Mouse (Mus musculus) liver, adult (tissue): ENCODE measurements around the gene Cntn5.

Source experiments
- GATA4 ChIP-seq: IDR thresholded peaks from 2 replicates; pipeline ENCODE4 v1.6.1; 2014; ENCODE audit warnings: mild to moderate bottlenecking, low read length; ENCODE audit not compliant: insufficient replicate concordance

Cntn5 gene

DNA sequence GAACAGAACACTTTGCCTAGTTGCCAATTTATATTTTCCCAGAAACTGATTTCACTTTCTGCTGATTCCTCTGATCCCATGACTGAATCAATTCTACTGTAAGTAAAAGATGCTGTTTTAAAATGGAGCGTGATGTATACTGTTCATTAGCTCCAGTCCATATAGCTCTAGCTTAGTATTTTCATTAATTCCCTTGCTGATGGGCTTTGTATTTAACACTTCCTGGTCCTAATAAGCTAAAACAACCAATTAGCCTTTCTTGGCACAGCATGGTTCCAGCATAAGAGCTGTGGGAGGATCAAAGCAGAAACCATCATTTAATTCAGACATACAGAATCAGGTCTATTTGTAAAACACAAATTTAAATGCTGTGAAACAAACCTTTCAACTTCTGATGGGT is 375.5 kb downstream of the Cntn5 start:
- TF ChIP-seq GATA4: no peak

DNA sequence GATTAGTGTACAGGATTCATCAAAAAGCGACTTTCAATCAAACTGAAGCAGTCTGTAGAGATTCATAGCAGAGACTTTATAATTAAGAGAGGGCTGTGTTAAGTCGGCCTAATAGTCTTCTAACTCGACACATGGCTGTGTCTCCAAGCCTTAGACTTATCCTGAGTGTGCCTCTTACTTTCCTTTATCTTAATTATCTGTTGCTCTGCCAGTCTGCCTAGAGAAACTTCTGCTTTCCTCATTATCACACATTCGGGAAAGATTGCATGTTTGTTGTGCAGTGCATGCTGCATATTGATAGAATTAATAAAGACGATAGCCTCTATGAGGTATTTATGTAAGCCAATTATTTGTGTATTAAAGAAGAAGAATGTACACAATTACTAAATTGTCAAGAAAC is 375.9 kb downstream of the Cntn5 start:
- no peak for TF ChIP-seq GATA4

DNA sequence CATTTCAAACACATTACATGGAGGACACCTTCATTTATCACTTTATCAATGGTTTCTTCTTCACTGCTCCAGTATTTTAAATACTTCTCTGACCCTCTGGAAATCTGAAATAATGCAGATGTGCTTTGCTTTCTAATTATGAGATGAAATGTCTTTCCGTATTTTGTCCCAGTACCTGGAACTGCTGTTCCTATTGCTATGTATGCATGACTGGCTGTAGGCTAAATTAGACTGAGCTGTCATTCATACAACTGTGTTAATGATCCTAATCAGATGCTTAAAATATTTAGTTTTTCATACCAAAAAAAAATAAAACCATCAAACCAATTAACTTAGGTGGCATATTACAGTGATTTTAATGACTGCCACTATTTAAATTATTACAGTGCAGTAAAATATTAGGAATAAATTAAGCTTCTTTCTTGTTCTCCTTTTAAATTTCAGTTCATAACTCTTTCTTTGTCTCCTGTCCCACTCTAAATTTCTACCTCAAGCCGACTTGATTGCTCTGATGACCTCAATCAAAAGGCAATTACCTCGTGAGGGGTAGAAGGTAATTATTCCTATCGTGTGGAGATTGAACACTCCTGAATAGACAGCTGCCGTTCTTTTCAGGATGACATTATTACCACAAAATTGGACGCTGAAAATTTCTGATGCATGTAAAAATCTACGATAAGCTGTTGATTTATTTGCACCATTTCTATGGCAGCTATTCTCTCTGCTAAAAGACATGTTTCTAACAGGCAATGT is 378.5 kb downstream of the Cntn5 start:
- TF ChIP-seq GATA4: no peak

DNA sequence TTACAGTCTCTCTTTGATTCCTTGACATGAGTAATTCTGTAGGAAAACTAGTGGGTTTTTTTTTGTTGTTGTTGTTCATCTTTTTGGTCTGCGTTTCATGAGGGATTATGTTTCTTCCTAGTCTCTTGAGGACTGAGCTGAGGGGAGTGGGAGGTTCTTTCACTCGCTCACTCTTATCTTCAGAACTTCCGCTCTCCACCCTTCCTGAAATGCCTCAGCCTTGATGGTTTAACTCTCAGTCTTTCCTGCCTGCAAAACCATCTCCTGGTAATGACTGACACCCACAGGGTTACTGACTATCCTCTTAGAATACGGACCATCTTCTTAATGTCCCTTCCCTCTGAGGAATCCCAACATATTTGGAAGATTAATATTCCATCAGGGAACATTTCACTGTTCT is 382.0 kb downstream of the Cntn5 start:
- no peak for TF ChIP-seq GATA4

DNA sequence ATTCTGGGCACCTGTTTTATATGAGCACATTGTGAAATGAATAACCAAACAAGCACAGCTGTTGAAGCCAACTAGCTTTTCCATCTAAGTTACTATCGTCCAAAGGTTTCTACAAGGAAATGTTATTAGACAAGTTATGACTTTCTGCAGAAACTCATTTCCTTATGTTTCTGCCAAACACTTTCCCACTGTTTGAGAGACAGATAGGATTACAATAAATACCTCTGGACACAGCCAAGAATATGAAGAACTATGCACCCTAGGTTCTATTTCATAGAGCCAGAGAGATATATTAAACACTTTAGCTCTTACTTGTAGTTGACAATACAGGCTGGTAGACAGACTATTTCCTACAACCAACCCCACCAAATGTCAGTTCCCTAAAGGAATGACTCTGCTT is 383.5 kb downstream of the Cntn5 start:
- TF ChIP-seq GATA4: no peak

DNA sequence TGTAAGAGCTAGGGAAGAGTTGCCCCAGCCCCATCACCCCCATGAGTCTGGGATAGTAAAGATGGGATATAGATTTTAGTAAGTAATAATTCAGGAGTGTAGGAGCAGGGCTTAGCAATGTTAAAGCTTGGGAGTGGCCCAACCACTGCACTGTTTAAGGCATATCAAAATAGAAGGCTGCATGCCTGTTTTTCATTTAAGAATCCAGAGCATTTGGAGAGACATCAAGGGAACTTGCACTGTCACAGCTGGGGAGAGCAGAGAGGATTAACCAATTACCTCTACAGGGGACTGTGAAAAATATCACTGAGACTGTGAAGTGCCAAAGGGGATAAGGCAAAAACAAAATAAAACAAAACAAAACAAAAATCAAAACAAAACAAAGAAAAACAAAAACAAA is 412.3 kb downstream of the Cntn5 start:
- TF ChIP-seq GATA4: no peak

DNA sequence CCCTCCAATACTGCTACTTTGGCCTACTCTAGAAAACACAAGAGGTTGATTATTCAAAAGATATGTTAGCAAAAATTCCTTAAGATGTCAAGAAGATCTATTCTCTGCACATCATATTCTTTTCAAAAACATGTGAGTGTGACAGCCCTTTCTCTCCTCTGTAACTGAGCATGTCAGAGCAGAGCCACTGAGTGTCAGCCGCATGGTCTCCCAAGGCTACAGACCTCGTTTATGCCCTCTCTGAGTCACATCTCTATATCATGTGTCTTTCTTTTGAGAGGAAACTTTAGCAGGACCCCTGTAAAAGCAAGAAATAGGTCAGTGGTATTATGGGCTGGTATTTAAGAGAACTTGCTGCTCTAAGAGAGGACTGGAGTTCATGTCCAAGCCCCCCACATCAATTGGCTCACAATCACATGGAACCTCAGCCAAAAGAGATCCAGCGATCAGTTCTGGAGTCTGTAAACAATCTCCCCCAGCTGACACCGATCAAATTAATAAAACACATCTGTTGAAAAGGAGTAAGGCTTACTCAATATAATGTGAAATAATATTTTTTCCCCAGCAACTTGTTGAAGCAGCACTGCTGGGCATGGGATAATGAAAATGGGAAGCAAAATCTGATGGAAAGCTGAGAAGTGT is 433.0 kb downstream of the Cntn5 start:
- TF ChIP-seq GATA4: no peak

DNA sequence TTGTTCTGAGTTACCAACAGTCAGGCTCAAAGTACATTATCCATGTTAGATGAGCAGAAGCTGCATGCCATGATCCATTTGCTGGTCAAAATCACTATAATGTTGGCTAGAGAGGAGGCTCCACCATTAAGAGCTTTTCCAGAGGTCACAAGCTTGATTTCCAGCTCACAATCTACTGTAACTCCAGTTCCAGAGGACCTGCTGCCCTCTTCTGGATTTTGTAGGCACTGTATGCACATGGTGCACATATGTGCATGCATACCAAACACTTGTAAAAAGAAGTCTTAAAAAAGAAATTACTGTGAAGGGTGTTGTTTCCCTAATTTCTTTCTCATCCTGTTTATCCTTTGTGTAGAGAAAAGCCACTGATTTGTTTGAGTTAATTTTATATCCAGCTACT is 439.8 kb downstream of the Cntn5 start:
- no peak for TF ChIP-seq GATA4

DNA sequence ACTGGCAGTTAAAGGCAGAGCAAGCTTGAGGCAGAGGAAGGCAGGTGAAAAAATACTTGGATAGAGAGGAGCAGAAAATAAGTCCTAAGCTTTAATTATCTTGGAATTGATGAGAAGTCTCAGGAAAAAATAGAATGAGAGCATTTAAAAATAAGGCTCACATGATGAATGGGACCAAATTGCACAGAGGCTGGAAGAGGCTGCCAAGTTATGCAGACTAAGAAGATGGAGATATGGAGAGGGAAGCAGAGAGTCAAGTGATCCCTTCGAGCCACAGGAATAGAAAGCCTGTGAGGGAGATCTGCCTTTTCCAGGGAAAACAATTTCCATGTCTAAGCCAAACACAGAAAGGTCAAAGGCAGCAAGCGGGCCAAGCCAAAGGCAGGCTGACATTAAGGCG is 446.7 kb downstream of the Cntn5 start:
- no peak for TF ChIP-seq GATA4

DNA sequence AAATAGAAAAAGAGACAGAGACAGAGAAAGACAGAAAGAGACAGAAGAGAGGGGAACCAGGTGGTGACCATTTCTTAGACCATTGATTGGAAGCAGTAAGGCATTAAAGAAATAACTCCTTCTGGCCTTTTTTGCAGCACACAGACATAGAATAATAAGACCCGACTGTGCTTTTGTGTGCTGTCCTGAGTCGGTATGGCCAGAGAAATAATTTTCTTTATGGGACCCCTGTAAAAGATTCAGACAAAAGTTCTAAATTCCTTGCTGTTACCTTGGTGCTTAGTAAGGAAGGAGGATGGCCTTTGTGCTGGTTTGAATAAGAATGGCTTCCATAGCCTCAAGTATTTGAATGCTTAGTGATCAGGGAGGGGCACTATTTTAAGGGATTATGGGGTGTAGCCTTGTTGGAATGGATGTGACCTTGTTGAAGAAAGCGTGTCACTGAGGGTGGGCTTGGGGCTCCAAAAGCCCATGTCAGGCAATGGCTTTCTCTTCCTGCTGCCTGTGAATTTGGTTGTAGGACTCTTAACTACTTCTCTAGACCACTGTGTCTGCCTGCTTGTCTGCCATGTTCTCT is 455.5 kb downstream of the Cntn5 start:
- no peak for TF ChIP-seq GATA4

DNA sequence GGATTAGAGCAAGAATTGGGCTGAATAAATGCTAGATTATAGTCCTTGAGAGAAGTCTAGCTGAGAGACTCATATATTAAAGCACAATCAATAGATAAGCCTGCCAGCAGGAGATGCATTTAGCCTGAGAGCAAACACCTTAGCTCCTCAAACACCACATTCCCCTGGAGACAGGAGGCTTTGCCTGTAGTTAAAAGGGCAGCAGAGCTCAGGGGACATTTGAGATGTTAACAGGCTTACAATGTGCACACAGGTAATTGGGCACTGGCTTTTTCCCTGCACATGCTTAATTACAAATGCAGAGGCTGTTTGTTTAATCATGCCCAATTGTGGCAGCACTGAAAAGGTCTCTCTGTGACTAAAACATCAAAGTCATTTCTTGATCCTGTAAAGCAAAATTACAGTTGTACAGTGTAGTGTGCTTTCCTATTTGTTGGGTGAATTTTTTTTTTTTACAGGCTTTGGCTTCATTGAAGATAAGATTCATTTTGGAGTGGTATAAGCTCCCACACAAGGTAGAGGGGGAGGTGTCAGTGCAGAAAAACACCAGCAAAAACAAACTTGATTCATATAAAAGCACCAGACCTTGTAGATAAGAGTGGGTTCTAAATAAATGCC is 457.2 kb downstream of the Cntn5 start:
- no peak for TF ChIP-seq GATA4

DNA sequence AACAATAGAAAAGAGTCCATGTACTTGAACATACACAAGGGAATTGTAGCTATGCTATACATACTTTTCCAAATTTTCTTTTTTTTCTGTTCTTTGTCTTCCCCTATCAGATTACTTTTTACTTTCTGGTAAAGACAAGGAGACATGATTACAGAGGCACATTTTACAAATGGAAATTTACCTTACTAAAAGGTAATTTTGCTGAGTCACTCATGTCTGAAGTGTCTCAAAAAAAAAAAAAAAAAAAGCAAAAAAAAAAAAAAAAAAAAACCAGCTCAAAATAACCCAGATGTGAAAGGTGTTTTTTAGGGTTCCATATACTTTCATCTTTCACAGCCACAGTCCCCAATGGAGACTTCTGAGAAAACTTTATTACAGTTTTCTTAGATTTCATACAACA is 492.5 kb downstream of the Cntn5 start:
- no peak for TF ChIP-seq GATA4

DNA sequence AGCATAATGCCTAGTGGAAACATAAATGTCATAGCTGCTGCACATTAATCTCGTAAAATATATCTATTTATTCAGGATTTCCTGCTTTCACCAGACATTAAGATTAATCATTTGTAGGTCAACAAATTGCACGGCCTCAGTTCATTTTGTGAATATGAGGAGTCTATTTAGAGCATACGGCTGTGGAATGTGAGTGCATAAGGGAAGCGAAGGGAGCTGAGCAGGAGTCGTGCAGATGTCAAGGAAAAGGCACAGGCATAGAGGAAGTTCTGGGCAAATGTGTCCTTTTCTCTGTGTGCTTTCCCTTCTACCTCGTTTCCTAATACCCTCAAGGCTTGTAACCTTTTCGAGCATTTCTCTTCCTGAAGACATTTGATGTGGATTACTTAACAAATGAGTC is 504.5 kb downstream of the Cntn5 start:
- no peak for TF ChIP-seq GATA4

DNA sequence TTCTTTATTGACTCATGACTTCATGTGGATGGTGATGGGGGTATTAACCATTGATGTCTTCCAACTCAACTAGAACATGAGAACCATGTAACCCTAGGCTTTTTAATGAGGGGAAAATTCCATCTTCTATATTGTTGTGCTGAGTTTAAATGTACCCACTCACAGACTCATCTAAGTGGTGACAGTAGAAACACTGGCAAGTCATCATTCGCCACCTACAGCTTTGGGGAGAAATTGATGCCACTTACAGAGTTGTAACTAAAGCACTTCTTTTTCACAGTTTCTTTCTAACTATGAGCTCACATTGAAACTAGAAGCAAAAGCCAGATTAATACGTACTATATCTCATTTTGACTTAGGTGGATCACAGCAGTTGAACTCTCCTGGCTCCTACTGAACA is 514.7 kb downstream of the Cntn5 start:
- no peak for TF ChIP-seq GATA4

DNA sequence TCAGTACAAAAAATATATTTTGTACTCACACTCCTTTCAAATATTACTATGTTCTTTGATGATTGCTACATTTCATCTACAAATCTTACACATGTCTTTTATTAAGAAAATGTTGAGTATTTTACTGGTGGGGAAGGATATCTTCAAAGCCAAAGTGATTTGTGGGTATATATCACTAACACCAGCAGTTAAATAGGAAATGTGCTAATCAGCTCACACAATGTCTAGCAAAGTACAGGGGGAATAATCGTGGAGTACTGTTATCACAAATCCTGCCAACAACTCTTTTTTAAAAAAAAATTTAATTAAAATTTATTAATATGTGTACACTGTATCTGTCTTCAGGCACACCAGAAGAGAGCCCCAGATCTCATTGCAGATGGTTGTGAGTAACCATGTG is 520.1 kb downstream of the Cntn5 start:
- no peak for TF ChIP-seq GATA4

DNA sequence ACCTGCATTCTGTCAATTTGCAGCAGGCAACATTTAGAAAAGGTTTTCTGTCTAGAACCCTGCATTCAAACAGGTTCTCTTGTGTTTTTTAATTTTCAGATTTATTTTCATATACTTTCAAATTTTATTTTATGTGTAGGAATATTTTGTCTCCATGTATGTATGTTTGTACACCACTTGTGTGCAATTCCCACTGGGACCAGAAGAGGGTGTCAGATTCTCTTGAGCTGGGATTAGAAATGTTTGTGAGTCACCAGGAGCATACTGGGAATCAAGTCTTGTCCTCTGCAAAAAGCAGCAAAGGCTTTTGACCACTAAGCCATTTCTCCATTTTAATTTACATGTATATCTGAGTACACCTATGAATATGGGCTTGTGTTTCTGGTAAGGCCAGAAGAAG is 521.4 kb downstream of the Cntn5 start:
- no peak for TF ChIP-seq GATA4

DNA sequence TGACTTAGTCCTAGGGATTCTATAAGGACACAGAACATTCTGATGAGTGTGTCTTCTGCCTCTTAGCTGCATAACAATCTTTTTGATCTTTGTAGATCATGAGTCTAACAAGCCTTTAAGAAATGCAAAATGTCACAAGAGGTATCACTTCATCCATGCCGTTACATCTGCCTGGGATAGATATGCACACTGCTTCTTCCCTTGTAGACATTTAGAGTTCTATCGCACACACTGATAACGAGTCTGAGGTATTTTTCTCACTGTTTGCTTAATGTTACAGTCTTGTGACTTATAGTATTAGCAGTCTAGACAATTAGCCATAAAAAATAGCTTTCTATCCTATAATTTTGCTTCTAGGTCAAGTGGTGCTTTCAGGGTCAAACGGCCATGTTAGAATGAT is 522.9 kb downstream of the Cntn5 start:
- no peak for TF ChIP-seq GATA4

DNA sequence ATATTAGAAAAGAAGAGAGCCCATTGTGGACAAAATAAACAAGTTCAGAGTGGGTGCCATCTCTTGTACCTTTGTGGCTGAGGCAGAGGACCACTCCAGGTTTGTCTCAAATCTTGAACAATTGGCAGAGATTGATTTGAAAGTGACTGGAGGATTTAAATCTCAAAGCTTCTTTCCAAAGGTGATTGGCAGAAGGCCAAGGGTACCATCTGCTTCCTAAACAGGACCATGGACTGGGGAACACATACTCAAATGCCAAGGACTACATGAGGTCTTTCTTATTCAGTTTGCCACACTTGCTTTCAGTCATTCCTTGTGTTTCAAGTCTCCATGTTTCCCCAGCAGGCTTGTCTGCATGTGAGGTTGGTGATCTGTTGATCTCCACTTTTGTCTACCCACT is 528.3 kb downstream of the Cntn5 start:
- TF ChIP-seq GATA4: no peak
